Mouse (Mus musculus): Measurements from ENCODE around the gene Ccdc9b. TPM values are rescaled to one million over a fixed set of nuclear protein-coding genes. Genes with fewer than 3 reads are reported as not detected.

Gene Ccdc9b
- 4.2 TPM for polyA plus RNA-seq (2015; fragmentation: Illumina TruSeq; extraction: RNeasy Lipid Tissue Mini Kit (QIAGEN cat#74804); ENCODE audit: low read depth, low replicate concordance)

GRCm38 (mm10) chr2:118761906-118762783 lies at the start of gene Ccdc9b:
Gene Ccdc9b, minus strand, starts transcription at chr2:118762661.

GRCm38 (mm10) chr2:118779504-118780480 lies 17.3 kb upstream of the Ccdc9b start, which contains the start of gene Disp2:
Gene Disp2, plus strand, starts transcription at chr2:118779719.

GRCm38 (mm10) chr2:118772158-118772874 lies 9.9 kb upstream of the Ccdc9b start, which contains the start of gene Phgr1:
Gene Phgr1, plus strand, starts transcription at chr2:118772769.

GRCm38 (mm10) chr2:118745232-118745884 lies 17.1 kb downstream of the Ccdc9b start, which contains the start of gene Inafm2:
Gene Inafm2, plus strand, starts transcription at chr2:118745758.

GRCm38 (mm10) chr2:118728337-118728736 lies 34.1 kb downstream of the Ccdc9b start, which contains the start of gene Plcb2:
Gene Plcb2, minus strand, starts transcription at chr2:118728438.

Other genes with a start within 250 kb of the Ccdc9b start
- 4.3 TPM for gene Bmf, start 213.0 kb downstream of the Ccdc9b start, polyA plus RNA-seq (2015; fragmentation: Illumina TruSeq; extraction: RNeasy Lipid Tissue Mini Kit (QIAGEN cat#74804); ENCODE audit: low read depth, low replicate concordance)
- 1.3 TPM for gene Bub1b, start 164.4 kb downstream of the Ccdc9b start, polyA plus RNA-seq (2015; fragmentation: Illumina TruSeq; extraction: RNeasy Lipid Tissue Mini Kit (QIAGEN cat#74804); ENCODE audit: low read depth, low replicate concordance)
- gene Pak6, start 99.4 kb downstream of the Ccdc9b start, polyA plus RNA-seq (2015; fragmentation: Illumina TruSeq; extraction: RNeasy Lipid Tissue Mini Kit (QIAGEN cat#74804); ENCODE audit: low read depth, low replicate concordance) = 31.5 TPM
- gene Ankrd63, start 58.7 kb downstream of the Ccdc9b start, polyA plus RNA-seq (2015; fragmentation: Illumina TruSeq; extraction: RNeasy Lipid Tissue Mini Kit (QIAGEN cat#74804); ENCODE audit: low read depth, low replicate concordance) = 15.3 TPM
- gene Plcb2, start 34.2 kb downstream of the Ccdc9b start, polyA plus RNA-seq (2015; fragmentation: Illumina TruSeq; extraction: RNeasy Lipid Tissue Mini Kit (QIAGEN cat#74804); ENCODE audit: low read depth, low replicate concordance) = 2.4 TPM
- gene Inafm2, start 16.9 kb downstream of the Ccdc9b start, polyA plus RNA-seq (2015; fragmentation: Illumina TruSeq; extraction: RNeasy Lipid Tissue Mini Kit (QIAGEN cat#74804); ENCODE audit: low read depth, low replicate concordance) = 25.2 TPM
- gene Phgr1, start 10.1 kb upstream of the Ccdc9b start, polyA plus RNA-seq (2015; fragmentation: Illumina TruSeq; extraction: RNeasy Lipid Tissue Mini Kit (QIAGEN cat#74804); ENCODE audit: low read depth, low replicate concordance) = not detected
- gene Disp2, start 17.1 kb upstream of the Ccdc9b start, polyA plus RNA-seq (2015; fragmentation: Illumina TruSeq; extraction: RNeasy Lipid Tissue Mini Kit (QIAGEN cat#74804); ENCODE audit: low read depth, low replicate concordance) = 137 TPM
- gene Knstrn, start 51.3 kb upstream of the Ccdc9b start, polyA plus RNA-seq (2015; fragmentation: Illumina TruSeq; extraction: RNeasy Lipid Tissue Mini Kit (QIAGEN cat#74804); ENCODE audit: low read depth, low replicate concordance) = 2.0 TPM
- gene Ivd, start 99.3 kb upstream of the Ccdc9b start, polyA plus RNA-seq (2015; fragmentation: Illumina TruSeq; extraction: RNeasy Lipid Tissue Mini Kit (QIAGEN cat#74804); ENCODE audit: low read depth, low replicate concordance) = 84.6 TPM
- 16.6 TPM for gene Bahd1, start 137.7 kb upstream of the Ccdc9b start, polyA plus RNA-seq (2015; fragmentation: Illumina TruSeq; extraction: RNeasy Lipid Tissue Mini Kit (QIAGEN cat#74804); ENCODE audit: low read depth, low replicate concordance)
- gene Chst14, start 163.8 kb upstream of the Ccdc9b start, polyA plus RNA-seq (2015; fragmentation: Illumina TruSeq; extraction: RNeasy Lipid Tissue Mini Kit (QIAGEN cat#74804); ENCODE audit: low read depth, low replicate concordance) = 2.5 TPM